Mouse (Mus musculus) lung, postnatal 0 days (tissue): ENCODE data around the gene Asic2. TPM values are rescaled to one million over a fixed set of nuclear protein-coding genes. Genes with fewer than 3 reads are reported as not detected.

ENCODE experiments used
- ATAC-seq: fragments of 200-750 bp; cut with Nextera tagmentation; 2 replicates; pipeline ENCODE4 v1.8.0; 2017; ENCODE audit warnings: moderate library complexity
- DNase-seq: peaks from one replicate; pipeline ENCODE4 v3.0.0-alpha.2; 2016; ENCODE audit warnings: low spot score
- H3K27ac ChIP-seq: fragments of 300-500 bp; sonication (generic); 2 replicates; pipeline ENCODE4 v1.5.1; 2014; ENCODE audit warnings: antibody characterized with exemption, mild to moderate bottlenecking, low read length, mixed read lengths
- H3K27me3 ChIP-seq: fragments of 300-500 bp; sonication (generic); replicated peaks from 2 replicates; pipeline ENCODE4 v1.6.1; 2014; ENCODE audit warnings: low read length, mixed read lengths; ENCODE audit not compliant: insufficient read depth
- H3K36me3 ChIP-seq: fragments of 300-500 bp; sonication (generic); 2 replicates; pipeline ENCODE4 v1.6.1; 2014; ENCODE audit warnings: low read length, mixed read lengths; ENCODE audit not compliant: insufficient read depth
- H3K4me1 ChIP-seq: fragments of 300-500 bp; sonication (generic); 2 replicates; pipeline ENCODE4 v1.6.1; 2014; ENCODE audit warnings: antibody characterized with exemption, low read depth, low read length, mixed read lengths; ENCODE audit not compliant: insufficient read depth
- H3K4me2 ChIP-seq: fragments of 300-500 bp; sonication (generic); replicated peaks from 2 replicates; pipeline ENCODE4 v1.6.1; 2014; ENCODE audit warnings: low read depth, mild to moderate bottlenecking, low read length, moderate library complexity, mixed read lengths
- H3K4me3 ChIP-seq: fragments of 300-500 bp; sonication (generic); 2 replicates; pipeline ENCODE4 v1.5.1; 2014; ENCODE audit warnings: low read depth, low read length
- H3K9ac ChIP-seq: fragments of 300-500 bp; sonication (generic); replicated peaks from 2 replicates; pipeline ENCODE4 v1.6.1; 2014; ENCODE audit warnings: low read depth, mild to moderate bottlenecking
- H3K9me3 ChIP-seq: fragments of 300-500 bp; sonication (generic); 2 replicates; pipeline ENCODE4 v1.6.1; 2016; ENCODE audit warnings: low read length, mixed read lengths
- CTCF ChIP-seq: IDR thresholded peaks from 2 replicates; pipeline ENCODE4 v1.5.1; 2016; ENCODE audit warnings: antibody characterized with exemption, mild to moderate bottlenecking
- EP300 ChIP-seq: IDR thresholded peaks from 2 replicates; pipeline ENCODE4 v1.6.1; 2016; ENCODE audit warnings: antibody characterized with exemption, mild to moderate bottlenecking, control low read depth
- WGBS: fragments of 180-500 bp; shearing (Covaris S2); extraction: QIAGEN DNeasy Blood & Tissue Kit; methylation state at CpG from one replicate; pipeline ENCODE4 v1.1.7; 2014; 5-methylcytosine and 5-hydroxymethylcytosine counted together
- polyA plus RNA-seq: library from polyadenylated mRNA; unstranded; fragments of >200 nt; fragmentation: Nextera tagmentation; extraction: Ambion mirVana; gene quantifications from 2 replicates; pipeline ENCODE4 v1.2.1, GENCODE M21; 2015

Asic2 gene
- polyA plus RNA-seq, 1 experiment from 2014 or later: 0.06 TPM

- Histone ChIP-seq H3K4me2 (no peak overlapping the region), H3K4me3 (no peak overlapping the region), H3K4me1 (no peaks in the 10 kb centered on the region), H3K27me3 (no peaks in the 10 kb centered on the region), H3K9ac (no peak overlapping the region), H3K9me3 (no peaks in the 10 kb centered on the region), H3K27ac (no peak overlapping the region), H3K36me3 (no peaks in the 10 kb centered on the region)
- WGBS: 59% methylated on average over 7 of the region's 7 CpGs
- DNase-seq: no peak
- ATAC-seq: no peak
- no peak for TF ChIP-seq EP300
- no peak for TF ChIP-seq CTCF
Observed at GRCm38 (mm10) chr11:81010766-81011165, 957.5 kb downstream of the Asic2 start.

GRCm38 (mm10) chr11:81009366-81009765, 958.9 kb downstream of the Asic2 start:
- Histone ChIP-seq H3K27ac (no peak overlapping the region), H3K9me3 (no peaks in the 10 kb centered on the region), H3K4me2 (no peak overlapping the region), H3K27me3 (no peaks in the 10 kb centered on the region), H3K4me3 (no peak overlapping the region), H3K9ac (no peak overlapping the region), H3K4me1 (no peaks in the 10 kb centered on the region), H3K36me3 (no peaks in the 10 kb centered on the region)
- 89% methylated on average over 12 of the region's 12 CpGs for WGBS
- ATAC-seq (no peak), DNase-seq (no peak)
- TF ChIP-seq EP300: no peak
- no peak for TF ChIP-seq CTCF

GRCm38 (mm10) chr11:81005831-81006230, 962.4 kb downstream of the Asic2 start:
- H3K9ac ChIP-seq: no peak overlapping the region
- H3K4me3 ChIP-seq: no peak overlapping the region
- H3K4me2 ChIP-seq: no peak overlapping the region
- no peaks in the 10 kb centered on the region for H3K36me3 ChIP-seq
- H3K4me1 ChIP-seq: no peaks in the 10 kb centered on the region
- ATAC-seq (no peak), DNase-seq (peak; percentile 43)
- WGBS: 50% methylated on average over 2 of the region's 2 CpGs
- no peaks in the 10 kb centered on the region for H3K9me3 ChIP-seq
- H3K27me3 ChIP-seq: no peaks in the 10 kb centered on the region
- TF ChIP-seq CTCF (no peak), EP300 (no peak)
- H3K27ac ChIP-seq: no peak overlapping the region

GRCm38 (mm10) chr11:81002769-81003430, 965.4 kb downstream of the Asic2 start:
- H3K9ac ChIP-seq: no peak overlapping the region
- H3K4me3 ChIP-seq: no peak overlapping the region
- no peaks in the 10 kb centered on the region for H3K9me3 ChIP-seq
- no peaks in the 10 kb centered on the region for H3K27me3 ChIP-seq
- TF ChIP-seq CTCF (no peak), EP300 (no peak)
- DNase-seq (no peak), ATAC-seq (no peak)
- H3K27ac ChIP-seq: no peak overlapping the region
- no peaks in the 10 kb centered on the region for H3K36me3 ChIP-seq
- no peak overlapping the region for H3K4me2 ChIP-seq
- H3K4me1 ChIP-seq: no peaks in the 10 kb centered on the region
- WGBS: 77% methylated on average over 10 of the region's 10 CpGs

- no peak for DNase-seq
- Histone ChIP-seq H3K27ac (no peak overlapping the region), H3K9me3 (no peaks in the 10 kb centered on the region), H3K4me3 (no peak overlapping the region), H3K9ac (no peak overlapping the region), H3K36me3 (no peaks in the 10 kb centered on the region), H3K27me3 (no peaks in the 10 kb centered on the region), H3K4me2 (no peak overlapping the region), H3K4me1 (no peaks in the 10 kb centered on the region)
- TF ChIP-seq CTCF: no peak
- no peak for TF ChIP-seq EP300
- 79% methylated on average over 5 of the region's 5 CpGs for WGBS
- no peak for ATAC-seq
Observed at GRCm38 (mm10) chr11:80995621-80996020, 972.6 kb downstream of the Asic2 start.

- TF ChIP-seq EP300: no peak
- no peak for TF ChIP-seq CTCF
- DNase-seq (no peak), ATAC-seq (no peak)
- no peak overlapping the region for H3K27ac ChIP-seq
- no peaks in the 10 kb centered on the region for H3K9me3 ChIP-seq
- H3K4me3 ChIP-seq: no peak overlapping the region
- no peaks in the 10 kb centered on the region for H3K27me3 ChIP-seq
- no peak overlapping the region for H3K9ac ChIP-seq
- no peak overlapping the region for H3K4me2 ChIP-seq
- WGBS: 80% methylated on average over 5 of the region's 5 CpGs
- H3K4me1 ChIP-seq: no peaks in the 10 kb centered on the region
- no peaks in the 10 kb centered on the region for H3K36me3 ChIP-seq
Observed at GRCm38 (mm10) chr11:80983530-80983929, 984.7 kb downstream of the Asic2 start.

- H3K27me3 ChIP-seq: no peaks in the 10 kb centered on the region
- H3K4me3 ChIP-seq: no peak overlapping the region
- no peak for ATAC-seq
- no peaks in the 10 kb centered on the region for H3K36me3 ChIP-seq
- 45% methylated on average over 9 of the region's 9 CpGs for WGBS
- no peaks in the 10 kb centered on the region for H3K9me3 ChIP-seq
- H3K4me1 ChIP-seq: no peaks in the 10 kb centered on the region
- no peak overlapping the region for H3K4me2 ChIP-seq
- H3K27ac ChIP-seq: no peak overlapping the region
- peak; percentile 14 for DNase-seq
- H3K9ac ChIP-seq: no peak overlapping the region
- TF ChIP-seq CTCF: no peak
- no peak for TF ChIP-seq EP300
Observed at GRCm38 (mm10) chr11:80976239-80976855, 991.9 kb downstream of the Asic2 start.
